Comparison of ENCODE assay signal across 9 mouse cellular contexts in genomic region chr6:32460400-32460799, GRCm38 (mm10).
DNase-seq lines count a peak whose midpoint lies in the region; ATAC-seq lines count a peak whose summit lies in the region.
"Had no signal": no experiment of that assay in that cellular context is flagged by ENCODE, and none has a peak within 500 bp of the region (broad histone marks: within the 10 kb centered on the region; RNA-seq: fewer than 3 reads in every experiment).

No protein-coding gene starts in this region.

- ATAC-seq in hematopoietic stem cell, adult 5-6 weeks (replicated peaks in 1 of 2; ENCODE audit: insufficient read depth in 1 of 2, low FRiP score in 2 of 2, low TSS enrichment in 1 of 2, low read depth in 1 of 2, poor library complexity in 2 of 2, severe bottlenecking in 2 of 2) = peak; percentile 51 to 65; a peak in 3 of 4 replicates

- H3K4me3 ChIP-seq in brown adipose tissue, adult 24 weeks (ENCODE audit: insufficient read depth, low read depth, low read length) = peak overlapping the region; percentile 4; the same call in 1 of the 2 replicates

- intact Hi-C loops in left cerebral cortex, postnatal 10 days (cut with DNase I) = no loop called here

- DNase-seq in adrenal gland, adult (ENCODE audit: inconsistent age in 2 of 2, low spot score in 1 of 2) = peak; percentile 22 to 54
- DNase-seq in adrenal gland, postnatal 10 days = no peak
- peak; percentile 56 to 69 for DNase-seq in lung, adult 18-20 months
- DNase-seq in left cerebral cortex, postnatal 10 days (ENCODE audit: extremely low spot score in 1 of 2, low spot score in 2 of 2) = no peak
- DNase-seq in thymus, postnatal 25 days = no peak
- DNase-seq in frontal cortex, adult 2 months (ENCODE audit: extremely low spot score in 1 of 2, low spot score in 1 of 2) = no peak
- DNase-seq: cerebellum, adult 8-10 months had no signal

- H3K4me1 ChIP-seq in brown adipose tissue, adult 24 weeks (ENCODE audit: control insufficient read depth, insufficient read depth, insufficient read length, low read length) = peaks cover 12% of the 10 kb centered on the region

- H3K27ac ChIP-seq in brown adipose tissue, adult 24 weeks (replicated peaks; ENCODE audit: low read depth, low read length) = peak overlapping the region; percentile 81

Comparison
In these comparisons a context has a peak if more than half of its experiments do, and no peak if none do; other contexts are left out.
1. DNase-seq: peak in adrenal gland, adult (2 of 2) and lung, adult 18-20 months (2 of 2); none in adrenal gland, postnatal 10 days (single experiment), left cerebral cortex, postnatal 10 days (0 of 2), thymus, postnatal 25 days (single experiment) and frontal cortex, adult 2 months (0 of 2).